Mouse (Mus musculus): ENCODE measurements around the gene Cdkal1. TPM values are rescaled to one million over a fixed set of nuclear protein-coding genes. Genes with fewer than 3 reads are reported as not detected.
A peak's percentile ranks its signal among the peaks of the same experiment; 100 is the strongest.

Cdkal1 gene
- 25.9 and 27.0 TPM in 2 replicates for polyA plus RNA-seq (2016; fragmentation: Nextera tagmentation; extraction: Ambion mirVana)

DNA sequence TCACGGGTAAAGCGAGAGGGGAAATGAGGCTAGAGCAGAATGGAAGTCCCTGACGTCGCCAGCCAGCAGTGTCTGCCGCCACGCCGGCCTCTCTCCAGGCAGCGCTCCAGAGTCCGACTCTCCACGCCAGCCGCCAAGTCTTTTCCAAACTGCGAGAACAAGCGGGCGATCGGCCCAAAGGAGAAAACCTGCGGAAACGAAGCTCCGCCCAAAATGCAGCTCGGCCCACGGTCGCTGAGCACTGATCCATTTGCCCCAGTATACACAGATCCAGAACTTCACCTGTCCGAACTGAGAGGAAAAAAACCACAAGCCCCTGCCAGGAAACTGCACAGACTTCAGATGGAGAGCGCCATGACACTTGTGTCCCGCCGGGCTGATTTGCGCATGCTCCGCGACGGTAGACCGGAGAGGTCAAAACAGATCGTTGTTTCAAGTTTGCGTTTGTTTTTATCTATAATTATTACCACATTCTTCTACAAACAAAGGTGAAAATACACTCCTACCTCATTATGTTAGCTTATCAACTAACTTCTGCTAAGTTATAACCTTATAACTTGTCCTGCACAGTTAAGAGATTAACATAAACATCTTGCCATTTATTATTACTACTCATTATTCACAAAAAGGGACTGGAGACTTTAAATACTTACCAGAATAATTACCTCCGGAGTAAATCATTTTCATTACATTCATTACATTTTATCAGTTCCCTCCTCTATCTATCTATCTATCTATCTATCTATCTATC, at the start of gene Cdkal1:
Gene Cdkal1 (minus strand): TSS at position 394 of the 751 bp plus-strand sequence.
- Histone ChIP-seq H3K36me3 (peaks cover 17% of the 10 kb centered on the region), H3K9me3 (no peaks in the 10 kb centered on the region), H3K4me3 (peak within 1 kb of the TSS; percentile 73), H3K27ac (peak within 1 kb of the TSS; percentile 91), H3K4me1 (peaks cover 8% of the 10 kb centered on the region), H3K27me3 (ENCODE audit: insufficient read depth, poor library complexity, severe bottlenecking) (no peaks in the 10 kb centered on the region)
- DNase-seq (ENCODE audit: low spot score) = peak; percentile 93
- WGBS = under 1% methylated on average over 33 of the region's 33 CpGs

DNA sequence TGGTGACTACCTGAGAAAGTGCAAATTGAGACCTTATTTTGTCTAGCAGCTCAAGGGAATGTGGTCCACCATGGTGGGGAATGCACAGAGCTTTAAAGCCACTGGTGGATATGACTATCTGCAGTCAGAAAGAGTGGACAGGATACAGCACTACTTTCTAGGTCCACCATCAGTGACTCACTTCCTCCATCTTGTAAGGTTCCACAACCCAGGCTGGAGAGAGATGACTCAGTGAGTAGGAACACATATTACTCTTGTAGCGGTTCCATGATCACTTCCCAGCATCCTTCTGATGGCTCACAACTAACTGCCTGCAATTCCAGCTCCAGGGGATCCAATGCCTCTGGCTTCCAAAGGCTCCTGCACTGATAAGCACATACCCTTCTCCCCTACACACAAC, 47.9 kb upstream of the Cdkal1 start:
- H3K27ac ChIP-seq = no peak overlapping the region
- no peaks in the 10 kb centered on the region for H3K4me1 ChIP-seq
- H3K4me3 ChIP-seq = no peak overlapping the region
- H3K36me3 ChIP-seq = peaks cover 50% of the 10 kb centered on the region
- 0 out of 2 replicates have a peak, but pooled peaks cover 4% of the 10 kb centered on the region for H3K9me3 ChIP-seq
- DNase-seq (ENCODE audit: low spot score) = no peak
- no peaks in the 10 kb centered on the region for H3K27me3 ChIP-seq (ENCODE audit: insufficient read depth, poor library complexity, severe bottlenecking)
- WGBS = 83% methylated on average over 1 of the region's 1 CpGs

DNA sequence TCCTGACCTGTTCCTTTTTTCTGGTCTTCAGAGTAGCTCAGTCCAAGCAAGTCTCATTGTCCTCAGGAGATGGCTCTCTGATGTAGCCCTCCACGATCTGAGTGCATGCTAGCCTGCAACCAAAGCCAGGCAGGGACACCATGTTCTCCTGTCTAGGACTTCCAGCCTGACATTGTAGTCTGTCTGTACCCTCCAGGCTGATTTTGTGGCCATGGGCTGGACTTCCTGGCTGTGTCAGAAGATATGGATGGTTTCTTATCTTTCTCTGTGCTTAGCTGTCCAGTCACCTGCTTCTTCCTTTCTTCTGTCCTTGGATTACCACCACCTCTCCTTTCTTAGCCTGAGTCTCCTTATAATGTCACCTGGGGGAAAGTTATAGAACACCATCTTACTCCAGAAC, 47.2 kb upstream of the Cdkal1 start:
- peaks cover 7% of the 10 kb centered on the region; the same call in 1 of the 2 replicates for H3K9me3 ChIP-seq
- peaks cover 47% of the 10 kb centered on the region for H3K36me3 ChIP-seq
- no peak overlapping the region for H3K4me3 ChIP-seq
- DNase-seq (ENCODE audit: low spot score) = no peak
- H3K27me3 ChIP-seq (ENCODE audit: insufficient read depth, poor library complexity, severe bottlenecking) = no peaks in the 10 kb centered on the region
- 85% methylated on average over 1 of the region's 1 CpGs for WGBS
- H3K27ac ChIP-seq = no peak overlapping the region
- no peaks in the 10 kb centered on the region for H3K4me1 ChIP-seq

DNA sequence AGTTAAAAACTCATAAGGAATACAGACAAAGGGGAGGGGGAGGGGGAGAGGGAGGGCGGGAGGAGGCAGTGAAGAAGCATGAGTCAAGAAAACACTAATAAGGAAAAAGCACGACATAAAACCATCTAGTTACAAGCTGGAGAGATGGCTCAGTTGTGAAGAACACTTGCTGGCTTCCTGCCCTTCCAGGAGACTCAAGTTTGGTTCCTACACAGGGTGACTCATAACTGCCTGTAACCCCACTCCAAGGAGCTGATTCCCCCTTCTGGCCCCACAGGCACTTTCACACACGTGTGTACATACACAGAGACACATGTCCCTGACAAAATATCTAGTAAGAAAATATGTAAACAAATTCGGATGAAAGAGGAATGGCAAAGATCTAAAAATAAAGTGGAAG, 46.2 kb upstream of the Cdkal1 start:
- WGBS = 79% methylated on average over 4 of the region's 4 CpGs
- H3K27me3 ChIP-seq (ENCODE audit: insufficient read depth, poor library complexity, severe bottlenecking) = no peaks in the 10 kb centered on the region
- DNase-seq (ENCODE audit: low spot score) = no peak
- peaks cover 9% of the 10 kb centered on the region; the same call in 1 of the 2 replicates for H3K9me3 ChIP-seq
- no peak overlapping the region for H3K27ac ChIP-seq
- H3K36me3 ChIP-seq = peaks cover 37% of the 10 kb centered on the region
- no peaks in the 10 kb centered on the region for H3K4me1 ChIP-seq
- H3K4me3 ChIP-seq = no peak overlapping the region

DNA sequence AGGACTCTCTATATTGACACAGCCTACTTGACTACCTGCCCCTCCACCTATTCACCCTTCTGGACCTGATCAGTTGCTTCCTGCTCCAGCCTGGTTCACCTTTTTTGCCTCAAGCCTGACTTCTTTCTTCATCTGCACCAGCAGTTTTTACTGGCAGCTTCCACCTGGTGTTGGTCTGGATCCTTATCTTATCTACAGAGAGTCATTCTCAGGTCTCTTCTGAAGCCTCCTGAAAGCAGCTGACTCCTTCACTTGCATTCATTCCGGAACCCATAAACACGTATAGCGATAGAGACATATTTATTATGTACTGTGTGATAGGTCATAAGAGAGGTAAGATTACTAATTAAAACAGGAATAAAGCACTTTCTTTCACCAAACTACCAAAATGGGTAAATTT, 11.3 kb upstream of the Cdkal1 start:
- DNase-seq (ENCODE audit: low spot score) = no peak
- WGBS = 84% methylated on average over 3 of the region's 3 CpGs
- no peaks in the 10 kb centered on the region for H3K9me3 ChIP-seq
- H3K36me3 ChIP-seq = no peaks in the 10 kb centered on the region
- H3K27me3 ChIP-seq (ENCODE audit: insufficient read depth, poor library complexity, severe bottlenecking) = no peaks in the 10 kb centered on the region
- H3K4me3 ChIP-seq = no peak overlapping the region
- H3K4me1 ChIP-seq = peaks cover 8% of the 10 kb centered on the region
- H3K27ac ChIP-seq = no peak overlapping the region

DNA sequence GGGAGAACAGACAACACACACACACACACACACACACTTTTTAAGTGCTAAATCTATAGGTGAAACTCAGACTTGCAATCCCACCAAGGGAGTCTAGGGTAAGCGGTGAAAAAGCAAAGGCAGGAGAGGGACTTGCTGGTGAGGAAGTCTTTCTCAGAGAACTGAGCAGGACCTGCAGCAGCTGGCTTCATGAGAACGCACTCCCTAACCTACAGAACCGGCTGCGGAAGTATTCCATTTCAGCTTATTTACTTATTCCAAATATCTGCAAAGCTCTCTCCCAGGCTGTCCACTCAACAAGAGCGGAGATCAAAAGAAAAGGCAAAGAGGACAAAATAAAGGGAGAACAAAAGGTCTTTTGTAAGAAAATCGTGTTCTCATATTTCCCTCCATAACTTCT, 8.9 kb upstream of the Cdkal1 start:
- H3K36me3 ChIP-seq = no peaks in the 10 kb centered on the region
- DNase-seq (ENCODE audit: low spot score) = no peak

DNA sequence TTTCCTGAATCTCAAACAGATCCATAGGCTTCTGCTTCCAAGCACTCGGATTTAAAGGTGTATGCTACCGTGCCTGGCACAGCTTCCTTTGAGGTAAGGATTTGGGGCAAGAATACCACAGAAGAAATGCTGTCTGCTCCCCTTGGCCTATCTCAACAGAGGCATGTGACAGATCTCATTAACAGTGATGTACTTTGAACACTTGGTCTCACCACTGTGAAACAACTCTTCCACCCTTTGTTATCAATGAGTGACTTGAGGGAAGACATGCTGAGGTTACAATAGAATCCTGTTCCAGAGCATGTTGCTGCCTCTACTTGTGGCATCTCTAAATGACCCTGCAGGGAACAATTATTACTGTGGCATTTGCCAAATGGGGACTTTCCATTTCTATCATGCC, 4.6 kb upstream of the Cdkal1 start:
- Histone ChIP-seq H3K27ac (no peak overlapping the region), H3K9me3 (no peaks in the 10 kb centered on the region), H3K4me3 (no peak overlapping the region), H3K27me3 (ENCODE audit: insufficient read depth, poor library complexity, severe bottlenecking) (no peaks in the 10 kb centered on the region), H3K4me1 (no peaks in the 10 kb centered on the region), H3K36me3 (no peaks in the 10 kb centered on the region)
- no peak for DNase-seq (ENCODE audit: low spot score)
- 48% methylated on average over 2 of the region's 2 CpGs for WGBS

More for the DNA sequence above, 8.9 kb upstream of the Cdkal1 start:
- H3K9me3 ChIP-seq = no peaks in the 10 kb centered on the region
- no peaks in the 10 kb centered on the region for H3K27me3 ChIP-seq (ENCODE audit: insufficient read depth, poor library complexity, severe bottlenecking)
- no peak overlapping the region for H3K27ac ChIP-seq
- H3K4me1 ChIP-seq = no peaks in the 10 kb centered on the region
- H3K4me3 ChIP-seq = no peak overlapping the region
- WGBS = 78% methylated on average over 6 of the region's 6 CpGs

DNA sequence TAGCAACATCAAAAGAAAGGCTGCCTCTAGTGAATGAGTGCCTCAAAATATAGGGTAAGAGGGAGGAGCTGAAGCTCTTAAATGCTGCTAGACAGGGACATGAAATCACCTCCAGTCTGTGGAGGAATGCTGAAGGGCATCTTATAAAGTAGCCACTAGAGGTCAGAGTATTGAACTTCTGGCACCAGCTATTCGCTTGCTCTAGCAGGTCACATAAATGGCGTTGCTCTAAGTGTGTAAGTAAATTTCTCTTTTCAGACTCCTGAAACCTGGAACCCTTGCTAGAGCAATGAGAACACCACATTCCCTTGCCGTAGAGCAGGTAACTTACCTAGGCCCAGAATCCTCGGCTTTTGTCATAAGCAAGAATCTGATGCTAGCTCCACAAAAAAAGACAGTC, 2.0 kb upstream of the Cdkal1 start:
- no peak overlapping the region for H3K4me3 ChIP-seq
- 16% methylated on average over 4 of the region's 4 CpGs for WGBS
- H3K27ac ChIP-seq = no peak overlapping the region
- DNase-seq (ENCODE audit: low spot score) = no peak
- 0 out of 2 replicates have a peak, but pooled peaks cover 6% of the 10 kb centered on the region for H3K36me3 ChIP-seq
- peaks cover 8% of the 10 kb centered on the region for H3K4me1 ChIP-seq
- H3K27me3 ChIP-seq (ENCODE audit: insufficient read depth, poor library complexity, severe bottlenecking) = no peaks in the 10 kb centered on the region
- H3K9me3 ChIP-seq = no peaks in the 10 kb centered on the region

DNA sequence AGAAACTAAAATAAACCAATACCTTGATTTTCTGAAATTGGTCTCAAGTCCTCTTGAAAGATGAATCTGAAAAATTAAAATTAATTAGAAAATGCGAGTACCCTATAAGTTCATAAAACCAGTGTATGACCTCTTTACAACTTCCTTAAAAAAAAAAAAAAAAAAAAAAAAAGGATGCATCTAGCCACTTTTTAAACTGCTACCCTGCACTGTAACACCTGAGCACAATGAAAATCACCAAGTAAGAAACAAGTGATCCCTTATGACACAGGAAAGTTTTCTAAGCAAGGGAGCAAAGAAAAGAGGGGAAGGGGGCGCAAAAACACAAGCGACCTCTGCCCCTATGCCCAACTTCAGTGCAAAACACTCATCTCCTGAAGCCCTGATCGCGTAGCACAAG, 598 bp downstream of the Cdkal1 start:
- WGBS = under 1% methylated on average over 5 of the region's 5 CpGs
- Histone ChIP-seq H3K27me3 (ENCODE audit: insufficient read depth, poor library complexity, severe bottlenecking) (no peaks in the 10 kb centered on the region), H3K27ac (peak overlapping the region; percentile 91), H3K4me1 (peaks cover 8% of the 10 kb centered on the region), H3K9me3 (no peaks in the 10 kb centered on the region), H3K36me3 (peaks cover 22% of the 10 kb centered on the region), H3K4me3 (peak overlapping the region; percentile 73)
- DNase-seq (ENCODE audit: low spot score) = no peak

DNA sequence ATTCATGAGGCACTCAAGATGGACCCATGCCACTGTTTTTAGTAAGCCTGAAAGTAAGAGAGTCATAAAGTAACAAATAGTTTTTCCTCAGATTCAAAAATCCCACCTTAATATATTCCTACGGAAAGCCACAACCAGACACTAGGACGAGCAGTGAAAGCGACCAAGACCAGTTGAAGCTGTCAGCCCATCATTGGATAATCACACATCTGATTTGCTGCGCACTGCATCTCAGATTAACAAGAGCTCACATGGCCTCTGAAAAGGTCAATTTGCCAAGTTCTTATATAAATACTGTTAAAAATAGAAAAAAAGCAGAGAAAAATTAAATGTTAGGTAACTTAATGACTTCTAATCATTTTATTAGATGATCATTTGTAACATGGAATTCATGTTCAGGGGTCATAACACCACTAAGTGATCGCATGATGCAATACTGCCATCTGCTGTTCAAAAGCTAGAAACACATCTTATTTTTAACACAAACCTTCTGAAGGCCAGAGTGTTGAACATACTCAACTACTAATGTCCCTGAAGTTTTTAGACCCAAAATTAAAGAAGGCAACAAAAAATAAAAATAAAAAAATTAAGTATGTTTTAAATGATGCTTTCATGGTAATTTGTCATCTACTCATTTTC, 16.9 kb downstream of the Cdkal1 start:
- no peak overlapping the region for H3K27ac ChIP-seq
- DNase-seq (ENCODE audit: low spot score) = no peak
- no peak overlapping the region for H3K4me3 ChIP-seq
- no peaks in the 10 kb centered on the region for H3K27me3 ChIP-seq (ENCODE audit: insufficient read depth, poor library complexity, severe bottlenecking)
- H3K9me3 ChIP-seq = no peaks in the 10 kb centered on the region
- 63% methylated on average over 5 of the region's 5 CpGs for WGBS
- H3K36me3 ChIP-seq = peaks cover 25% of the 10 kb centered on the region
- H3K4me1 ChIP-seq = peaks cover 10% of the 10 kb centered on the region

DNA sequence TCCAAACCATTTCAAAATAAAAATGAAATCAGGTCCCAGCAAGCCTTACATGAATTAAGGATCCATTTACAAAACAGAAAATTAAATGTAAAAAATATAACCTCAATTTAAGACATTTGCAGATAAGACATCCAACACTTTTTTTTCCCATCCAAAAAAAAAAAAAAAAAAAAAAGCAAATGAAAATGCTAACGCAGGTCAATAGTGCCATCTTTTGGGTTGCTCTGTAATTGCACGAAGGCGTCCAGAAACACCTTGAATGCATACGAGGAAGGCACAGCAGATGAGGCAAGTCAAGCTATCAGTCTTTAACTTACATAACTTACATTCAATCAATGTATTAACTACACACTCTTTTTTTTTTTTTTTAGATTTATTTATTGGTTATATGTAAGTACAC, 20.3 kb downstream of the Cdkal1 start:
- H3K4me1 ChIP-seq = peaks cover 18% of the 10 kb centered on the region
- 38% methylated on average over 4 of the region's 4 CpGs for WGBS
- peaks cover 12% of the 10 kb centered on the region for H3K36me3 ChIP-seq
- no peaks in the 10 kb centered on the region for H3K27me3 ChIP-seq (ENCODE audit: insufficient read depth, poor library complexity, severe bottlenecking)
- no peak for DNase-seq (ENCODE audit: low spot score)
- no peak overlapping the region for H3K27ac ChIP-seq
- no peak overlapping the region for H3K4me3 ChIP-seq
- H3K9me3 ChIP-seq = no peaks in the 10 kb centered on the region

DNA sequence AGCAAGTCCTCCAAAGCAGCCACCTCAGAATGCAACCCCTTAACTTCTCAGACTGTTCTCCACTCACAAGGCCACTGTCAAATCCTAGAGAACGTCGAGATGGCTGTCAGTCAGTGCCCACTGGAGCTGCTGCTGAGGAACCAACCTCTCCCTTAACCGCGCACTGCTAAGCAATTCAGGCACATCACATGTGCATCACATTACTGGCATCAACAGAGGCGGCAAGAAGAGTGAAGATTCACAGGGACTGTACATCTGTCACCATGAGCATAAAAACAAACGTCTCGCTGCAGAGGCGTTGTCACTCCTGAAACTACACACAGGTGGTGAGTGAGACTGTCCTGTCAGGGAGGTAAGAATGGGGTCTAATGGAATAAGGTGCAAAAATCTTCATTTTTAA, 21.7 kb downstream of the Cdkal1 start:
- no peaks in the 10 kb centered on the region for H3K27me3 ChIP-seq (ENCODE audit: insufficient read depth, poor library complexity, severe bottlenecking)
- H3K27ac ChIP-seq = peak overlapping the region; percentile 57; the same call in 1 of the 2 replicates
- DNase-seq (ENCODE audit: low spot score) = no peak
- peaks cover 12% of the 10 kb centered on the region for H3K36me3 ChIP-seq
- no peak overlapping the region for H3K4me3 ChIP-seq
- H3K4me1 ChIP-seq = peaks cover 18% of the 10 kb centered on the region
- H3K9me3 ChIP-seq = no peaks in the 10 kb centered on the region
- 53% methylated on average over 8 of the region's 8 CpGs for WGBS

DNA sequence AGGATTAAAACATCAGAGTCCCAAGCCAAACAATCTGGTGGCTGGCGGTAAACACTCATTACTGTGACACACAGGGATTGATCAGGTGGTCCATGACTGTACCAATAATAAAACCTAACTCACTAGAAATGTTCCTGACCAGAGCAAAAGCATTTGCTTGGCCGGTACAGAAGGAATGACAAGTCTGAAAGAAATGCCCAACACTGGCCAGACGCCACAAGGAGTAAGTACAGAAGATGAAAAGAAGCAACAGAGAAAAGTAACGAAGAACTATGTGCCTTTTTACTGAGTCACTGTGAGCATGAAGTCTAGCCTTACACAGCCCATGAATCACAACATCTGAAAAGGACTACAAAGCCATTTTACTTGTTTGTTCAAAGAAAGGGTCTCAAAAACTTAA, 24.3 kb downstream of the Cdkal1 start:
- no peaks in the 10 kb centered on the region for H3K27me3 ChIP-seq (ENCODE audit: insufficient read depth, poor library complexity, severe bottlenecking)
- peaks cover 24% of the 10 kb centered on the region for H3K4me1 ChIP-seq
- 79% methylated on average over 4 of the region's 4 CpGs for WGBS
- H3K27ac ChIP-seq = no peak overlapping the region
- no peaks in the 10 kb centered on the region for H3K9me3 ChIP-seq
- H3K36me3 ChIP-seq = no peaks in the 10 kb centered on the region
- H3K4me3 ChIP-seq = no peak overlapping the region
- no peak for DNase-seq (ENCODE audit: low spot score)
